Mouse (Mus musculus) cerebellum, adult 2 months (tissue): ENCODE measurements around the gene Cnot11.

Source experiments
- CTCF ChIP-seq: fragments of 200-500 bp; IDR thresholded peaks from 2 replicates; pipeline ENCODE4 v1.5.1; 2011; ENCODE audit warnings: low read depth, mild to moderate bottlenecking, control low read depth, low read length, moderate library complexity, borderline replicate concordance; ENCODE audit not compliant: insufficient read depth
- POLR2A ChIP-seq: fragments of 200-500 bp; IDR thresholded peaks from 2 replicates; pipeline ENCODE4 v1.6.1; 2011; ENCODE audit warnings: low read length, control low read depth, borderline replicate concordance; ENCODE audit not compliant: insufficient read depth

- TF ChIP-seq CTCF (no peak), POLR2A (no peak)
Measured at GRCm38 (mm10) chr1:39505600-39505999, 29.2 kb upstream of the Cnot11 start.
